In genomic region chr1:74340361-74340764, GRCm38 (mm10) we compare ENCODE assay signal across 9 mouse cellular contexts. TPM values are rescaled to one million over a fixed set of nuclear protein-coding genes. Genes with fewer than 3 reads are reported as not detected.
DNase-seq lines count a peak whose midpoint lies in the region; ATAC-seq lines count a peak whose summit lies in the region.
"Had no signal": no experiment of that assay in that cellular context is flagged by ENCODE, and none has a peak within 500 bp of the region (broad histone marks: within the 10 kb centered on the region; RNA-seq: fewer than 3 reads in every experiment).

No protein-coding gene starts in this region.

- peak; percentile 14; the same call in 1 of the 2 replicates for ATAC-seq in hindbrain, embryonic 15.5 days (ENCODE audit: low FRiP score, low read depth)
- 0 out of 2 replicates have a peak, but pooled peaks have one; percentile 4 for ATAC-seq in kidney, embryonic 15.5 days (replicated peaks; ENCODE audit: low FRiP score)
- no peak for ATAC-seq in CD4-positive, CD25-positive, alpha-beta regulatory T cell, adult 4 months
- no peak for ATAC-seq in activated CD4-positive, CD25-positive, alpha-beta regulatory T cell, adult 4 months

- peaks cover 10% of the 10 kb centered on the region for H3K4me1 ChIP-seq in hindbrain, embryonic 15.5 days (replicated peaks)
- peaks cover 36% of the 10 kb centered on the region for H3K4me1 ChIP-seq in hindbrain, embryonic 10.5 days (replicated peaks)
- peaks cover 38% of the 10 kb centered on the region for H3K4me1 ChIP-seq in kidney, embryonic 15.5 days

- H3K9me3 ChIP-seq in hindbrain, embryonic 15.5 days, result no peaks in the 10 kb centered on the region
- no peaks in the 10 kb centered on the region for H3K9me3 ChIP-seq in hindbrain, embryonic 10.5 days
- no peaks in the 10 kb centered on the region for H3K9me3 ChIP-seq in kidney, embryonic 15.5 days (replicated peaks)

- H3K4me2 ChIP-seq in hindbrain, embryonic 15.5 days, result no peak overlapping the region
- no peak overlapping the region for H3K4me2 ChIP-seq in kidney, embryonic 15.5 days

- no peak overlapping the region for H3K4me3 ChIP-seq in hindbrain, embryonic 15.5 days
- no peak overlapping the region for H3K4me3 ChIP-seq in hindbrain, embryonic 10.5 days
- no peak overlapping the region for H3K4me3 ChIP-seq in kidney, embryonic 15.5 days (replicated peaks)

- H3K27ac ChIP-seq in hindbrain, embryonic 15.5 days (replicated peaks), result no peak overlapping the region
- H3K27ac ChIP-seq in hindbrain, embryonic 10.5 days, result no peak overlapping the region
- H3K27ac ChIP-seq in kidney, embryonic 15.5 days, result no peak overlapping the region

- H3K27me3 ChIP-seq in hindbrain, embryonic 15.5 days, result no peaks in the 10 kb centered on the region
- H3K27me3 ChIP-seq in hindbrain, embryonic 10.5 days (ENCODE audit: insufficient read depth, poor library complexity, severe bottlenecking), result no peaks in the 10 kb centered on the region
- no peaks in the 10 kb centered on the region for H3K27me3 ChIP-seq in kidney, embryonic 15.5 days

- H3K9ac ChIP-seq in hindbrain, embryonic 15.5 days, result no peak overlapping the region
- no peak overlapping the region for H3K9ac ChIP-seq in kidney, embryonic 15.5 days

- DNase-seq in hindbrain, embryonic 10.5 days (ENCODE audit: low spot score), result no peak
- peak; percentile 88 for DNase-seq in adrenal gland, adult 2 months
- peak; percentile 87 for DNase-seq in fat pad, adult 2 months (ENCODE audit: extremely low read depth, low read depth, low spot score)
- DNase-seq in lung, postnatal 36 days, result peak; percentile 52

- no peaks in the 10 kb centered on the region for H3K36me3 ChIP-seq in hindbrain, embryonic 15.5 days
- peaks cover 12% of the 10 kb centered on the region for H3K36me3 ChIP-seq in hindbrain, embryonic 10.5 days
- H3K36me3 ChIP-seq in kidney, embryonic 15.5 days, result no peaks in the 10 kb centered on the region

- 77% methylated on average over 6 of the region's 6 CpGs for WGBS in hindbrain, embryonic 15.5 days
- 92% methylated on average over 6 of the region's 6 CpGs for WGBS in hindbrain, embryonic 10.5 days
- WGBS in kidney, embryonic 15.5 days, result 96% methylated on average over 6 of the region's 6 CpGs

RNA-seq across cellular contexts. Expression of gene Catip, which starts 21.5 kb away (rescaled TPM):
- polyA plus RNA-seq in hindbrain, embryonic 15.5 days (2015; fragmentation: Nextera tagmentation; extraction: Ambion mirVana), result 1.1 and 2.4 TPM in 2 replicates
- 0.37 and 1.4 TPM in 2 replicates for polyA plus RNA-seq in hindbrain, embryonic 10.5 days (2016; fragmentation: Nextera tagmentation; extraction: Ambion mirVana)
- total RNA-seq in adrenal gland, adult 2 months (2021), result under 1 TPM; 0.29 to 0.69 TPM
- polyA plus RNA-seq in adrenal gland, adult 2 months (2012; rRNA removed), result 0.24 and 0.51 TPM in 2 replicates
- polyA plus RNA-seq in kidney, embryonic 15.5 days (2015; fragmentation: Nextera tagmentation; extraction: Ambion mirVana), result 0.67 and 0.82 TPM in 2 replicates
- polyA plus RNA-seq in CD4-positive, CD25-positive, alpha-beta regulatory T cell, adult 4 months (2017; shearing (Covaris generic)), result under 1 TPM in 1 of 2 experiments, not detected in 1; 0.29 TPM
- not detected for polyA plus RNA-seq in activated CD4-positive, CD25-positive, alpha-beta regulatory T cell, adult 4 months (2017; shearing (Covaris generic))
- total RNA-seq: neutrophil, adult 5-6 weeks had no signal

RNA-seq across cellular contexts. Expression of gene Slc11a1, which starts 34.6 kb away (rescaled TPM):
- 2.9 and 3.4 TPM in 2 replicates for polyA plus RNA-seq in hindbrain, embryonic 15.5 days (2015; fragmentation: Nextera tagmentation; extraction: Ambion mirVana)
- polyA plus RNA-seq in hindbrain, embryonic 10.5 days (2016; fragmentation: Nextera tagmentation; extraction: Ambion mirVana), result 1.8 and 3.0 TPM in 2 replicates
- 10 to 100 TPM; 13.1 to 16.3 TPM for total RNA-seq in adrenal gland, adult 2 months (2021)
- polyA plus RNA-seq in adrenal gland, adult 2 months (2012; rRNA removed), result 39.4 and 50.7 TPM in 2 replicates
- polyA plus RNA-seq in kidney, embryonic 15.5 days (2015; fragmentation: Nextera tagmentation; extraction: Ambion mirVana), result 3.8 and 5.9 TPM in 2 replicates
- polyA plus RNA-seq in CD4-positive, CD25-positive, alpha-beta regulatory T cell, adult 4 months (2017; shearing (Covaris generic)), result 1 to 10 TPM in 1 of 2 experiments, under 1 TPM in 1; 0.78 to 4.0 TPM
- under 1 TPM; 0.42 to 0.97 TPM for polyA plus RNA-seq in activated CD4-positive, CD25-positive, alpha-beta regulatory T cell, adult 4 months (2017; shearing (Covaris generic))

RNA-seq across cellular contexts. Expression of gene Tmbim1, which starts 34.9 kb away (rescaled TPM):
- 11.1 and 11.5 TPM in 2 replicates for polyA plus RNA-seq in hindbrain, embryonic 15.5 days (2015; fragmentation: Nextera tagmentation; extraction: Ambion mirVana)
- polyA plus RNA-seq in hindbrain, embryonic 10.5 days (2016; fragmentation: Nextera tagmentation; extraction: Ambion mirVana), result 11.6 and 12.6 TPM in 2 replicates
- total RNA-seq in adrenal gland, adult 2 months (2021), result 100 to 1,000 TPM in 1 of 2 experiments, 10 to 100 TPM in 1; 98.3 to 115 TPM
- polyA plus RNA-seq in adrenal gland, adult 2 months (2012; rRNA removed), result 834 and 852 TPM in 2 replicates
- 25.6 and 31.2 TPM in 2 replicates for polyA plus RNA-seq in kidney, embryonic 15.5 days (2015; fragmentation: Nextera tagmentation; extraction: Ambion mirVana)
- 10 to 100 TPM; 16.7 to 27.5 TPM for polyA plus RNA-seq in CD4-positive, CD25-positive, alpha-beta regulatory T cell, adult 4 months (2017; shearing (Covaris generic))
- 10 to 100 TPM; 13.1 to 16.1 TPM for polyA plus RNA-seq in activated CD4-positive, CD25-positive, alpha-beta regulatory T cell, adult 4 months (2017; shearing (Covaris generic))

RNA-seq across cellular contexts. Expression of gene Ctdsp1, which starts 50.9 kb away (rescaled TPM):
- polyA plus RNA-seq in hindbrain, embryonic 15.5 days (2015; fragmentation: Nextera tagmentation; extraction: Ambion mirVana), result 19.3 and 19.5 TPM in 2 replicates
- 34.3 and 35.7 TPM in 2 replicates for polyA plus RNA-seq in hindbrain, embryonic 10.5 days (2016; fragmentation: Nextera tagmentation; extraction: Ambion mirVana)
- total RNA-seq in adrenal gland, adult 2 months (2021), result 100 to 1,000 TPM; 169 to 172 TPM
- 195 and 226 TPM in 2 replicates for polyA plus RNA-seq in adrenal gland, adult 2 months (2012; rRNA removed)
- polyA plus RNA-seq in kidney, embryonic 15.5 days (2015; fragmentation: Nextera tagmentation; extraction: Ambion mirVana), result 81.1 and 82.0 TPM in 2 replicates
- 10 to 100 TPM; 39.8 to 48.3 TPM for polyA plus RNA-seq in CD4-positive, CD25-positive, alpha-beta regulatory T cell, adult 4 months (2017; shearing (Covaris generic))
- 10 to 100 TPM; 29.9 to 31.9 TPM for polyA plus RNA-seq in activated CD4-positive, CD25-positive, alpha-beta regulatory T cell, adult 4 months (2017; shearing (Covaris generic))

RNA-seq across cellular contexts. Expression of gene Pnkd, which starts 55.6 kb away (rescaled TPM):
- 137 and 144 TPM in 2 replicates for polyA plus RNA-seq in hindbrain, embryonic 15.5 days (2015; fragmentation: Nextera tagmentation; extraction: Ambion mirVana)
- 111 and 120 TPM in 2 replicates for polyA plus RNA-seq in hindbrain, embryonic 10.5 days (2016; fragmentation: Nextera tagmentation; extraction: Ambion mirVana)
- 10 to 100 TPM; 61.1 to 85.1 TPM for total RNA-seq in adrenal gland, adult 2 months (2021)
- 92.9 and 106 TPM in 2 replicates for polyA plus RNA-seq in adrenal gland, adult 2 months (2012; rRNA removed)
- 138 and 139 TPM in 2 replicates for polyA plus RNA-seq in kidney, embryonic 15.5 days (2015; fragmentation: Nextera tagmentation; extraction: Ambion mirVana)
- 10 to 100 TPM; 78.8 to 83.8 TPM for polyA plus RNA-seq in CD4-positive, CD25-positive, alpha-beta regulatory T cell, adult 4 months (2017; shearing (Covaris generic))
- 10 to 100 TPM; 80.2 to 97.8 TPM for polyA plus RNA-seq in activated CD4-positive, CD25-positive, alpha-beta regulatory T cell, adult 4 months (2017; shearing (Covaris generic))

Comparison
In these comparisons a context has a peak if more than half of its experiments do, and no peak if none do; other contexts are left out.
1. ATAC-seq: peak in hindbrain, embryonic 15.5 days (single experiment) and kidney, embryonic 15.5 days (single experiment); none in CD4-positive, CD25-positive, alpha-beta regulatory T cell, adult 4 months (single experiment) and activated CD4-positive, CD25-positive, alpha-beta regulatory T cell, adult 4 months (single experiment).
2. RNA of gene Tmbim1, which starts 34.9 kb away (polyA plus RNA-seq): 834 to 852 TPM in adrenal gland, adult 2 months; 25.6 to 31.2 TPM in kidney, embryonic 15.5 days, 16.7 to 27.5 TPM in CD4-positive, CD25-positive, alpha-beta regulatory T cell, adult 4 months, 13.1 to 16.1 TPM in activated CD4-positive, CD25-positive, alpha-beta regulatory T cell, adult 4 months, 11.6 to 12.6 TPM in hindbrain, embryonic 10.5 days and 11.1 to 11.5 TPM in hindbrain, embryonic 15.5 days; every median in the first group is over 10 times any median in the second.